ENCODE assay signal across 14 mouse cellular contexts in the genomic region with DNA sequence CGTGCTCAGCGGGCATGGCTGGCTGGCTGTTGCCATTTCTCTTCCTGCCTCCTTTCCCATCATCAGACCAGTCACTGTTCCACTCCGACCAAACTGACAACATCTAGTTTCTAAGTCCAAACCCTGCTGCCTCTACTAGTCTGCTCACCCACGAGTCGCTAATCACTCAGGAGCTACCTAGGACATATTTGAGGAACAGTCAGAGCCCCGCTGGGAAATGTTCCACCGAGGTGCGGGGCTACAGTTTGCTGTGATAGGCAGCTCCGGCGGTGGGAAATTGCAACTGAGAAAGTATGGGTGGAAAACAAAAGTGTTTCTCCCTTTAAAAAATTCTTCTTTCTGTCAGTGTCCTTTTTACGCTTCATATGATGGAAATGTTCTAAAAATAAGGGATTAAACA. TPM values are rescaled to one million over a fixed set of nuclear protein-coding genes. Genes with fewer than 3 reads are reported as not detected.
DNase-seq lines count a peak whose midpoint lies in the region; ATAC-seq and TF ChIP-seq lines count a peak whose summit lies in the region.
"Had no signal": no experiment of that assay in that cellular context is flagged by ENCODE, and none has a peak within 500 bp of the region (broad histone marks: within the 10 kb centered on the region; RNA-seq: fewer than 3 reads in every experiment).

No protein-coding gene starts in this region.

- intact Hi-C loops in gastrocnemius, adult 2 months (cut with DNase I): no loop called here

- no peaks in the 10 kb centered on the region for H3K9me3 ChIP-seq in kidney, embryonic 14.5 days (ENCODE audit: control insufficient read depth, low read length)
- H3K9me3 ChIP-seq in forebrain, embryonic 13.5 days (replicated peaks): no peaks in the 10 kb centered on the region
- H3K9me3 ChIP-seq in limb, embryonic 10.5 days (replicated peaks): no peaks in the 10 kb centered on the region
- no peaks in the 10 kb centered on the region for H3K9me3 ChIP-seq in neural tube, embryonic 13.5 days
- H3K9me3 ChIP-seq: G1E; liver, embryonic 12.5 days had no signal

- no peaks in the 10 kb centered on the region for H3K36me3 ChIP-seq in kidney, embryonic 14.5 days (ENCODE audit: control insufficient read depth, insufficient read depth, low read length)
- H3K36me3 ChIP-seq in kidney, adult 2 months (ENCODE audit: control insufficient read depth, insufficient read depth, low read length): no peaks in the 10 kb centered on the region
- 0 out of 2 replicates have a peak, but pooled peaks cover 3% of the 10 kb centered on the region for H3K36me3 ChIP-seq in forebrain, embryonic 13.5 days (ENCODE audit: poor library complexity, severe bottlenecking)
- no peaks in the 10 kb centered on the region for H3K36me3 ChIP-seq in limb, embryonic 10.5 days
- no peaks in the 10 kb centered on the region for H3K36me3 ChIP-seq in neural tube, embryonic 13.5 days
- H3K36me3 ChIP-seq: liver, embryonic 12.5 days had no signal

- peaks cover 8% of the 10 kb centered on the region; the same call in 1 of the 2 replicates for H3K4me1 ChIP-seq in kidney, embryonic 14.5 days (ENCODE audit: control insufficient read depth, insufficient read depth, low read length)
- H3K4me1 ChIP-seq in kidney, adult 2 months (ENCODE audit: control insufficient read depth, insufficient read depth, low read length): no peaks in the 10 kb centered on the region; the same call in 1 of the 2 replicates
- H3K4me1 ChIP-seq in forebrain, embryonic 13.5 days: peaks cover 23% of the 10 kb centered on the region
- peaks cover 12% of the 10 kb centered on the region for H3K4me1 ChIP-seq in limb, embryonic 10.5 days
- H3K4me1 ChIP-seq in neural tube, embryonic 13.5 days (replicated peaks): peaks cover 27% of the 10 kb centered on the region
- H3K4me1 ChIP-seq: liver, embryonic 12.5 days had no signal

- no peak overlapping the region for H3K9ac ChIP-seq in kidney, embryonic 14.5 days (ENCODE audit: low read depth, low read length)
- H3K9ac ChIP-seq in forebrain, embryonic 13.5 days: no peak overlapping the region
- no peak overlapping the region for H3K9ac ChIP-seq in neural tube, embryonic 13.5 days
- H3K9ac ChIP-seq: liver, embryonic 12.5 days had no signal

- H3K4me3 ChIP-seq in kidney, embryonic 14.5 days (ENCODE audit: low read length): no peak overlapping the region
- H3K4me3 ChIP-seq in kidney, adult 2 months (ENCODE audit: insufficient read depth, low read depth, low read length): no peak overlapping the region
- no peak overlapping the region for H3K4me3 ChIP-seq in forebrain, embryonic 13.5 days
- no peak overlapping the region for H3K4me3 ChIP-seq in limb, embryonic 10.5 days
- H3K4me3 ChIP-seq in neural tube, embryonic 13.5 days: no peak overlapping the region
- H3K4me3 ChIP-seq in gastrocnemius, adult 2 months: no peak overlapping the region
- H3K4me3 ChIP-seq: liver, embryonic 12.5 days had no signal

- H3K4me2 ChIP-seq in kidney, embryonic 14.5 days (replicated peaks; ENCODE audit: low read depth, low read length): no peak overlapping the region
- no peak overlapping the region for H3K4me2 ChIP-seq in forebrain, embryonic 13.5 days
- 0 out of 2 replicates have a peak overlapping the region, but pooled peaks have one; percentile 1 for H3K4me2 ChIP-seq in neural tube, embryonic 13.5 days
- H3K4me2 ChIP-seq: liver, embryonic 12.5 days had no signal

- H3K27ac ChIP-seq in kidney, embryonic 14.5 days (ENCODE audit: low read depth, low read length): peak overlapping the region; percentile 4; the same call in 1 of the 2 replicates
- no peak overlapping the region for H3K27ac ChIP-seq in kidney, adult 2 months (ENCODE audit: insufficient read depth, low read depth, low read length)
- H3K27ac ChIP-seq in forebrain, embryonic 13.5 days: peak overlapping the region; percentile 14; the same call in 1 of the 2 replicates
- peak overlapping the region; percentile 72 for H3K27ac ChIP-seq in limb, embryonic 10.5 days
- peak overlapping the region; percentile 76 for H3K27ac ChIP-seq in neural tube, embryonic 13.5 days (replicated peaks)
- no peak overlapping the region for H3K27ac ChIP-seq in gastrocnemius, adult 2 months
- H3K27ac ChIP-seq: liver, embryonic 12.5 days had no signal

- no peak for ATAC-seq in kidney, embryonic 14.5 days (ENCODE audit: low FRiP score, low TSS enrichment)
- no peak for ATAC-seq in forebrain, embryonic 13.5 days
- 0 out of 2 replicates have a peak, but pooled peaks have one; percentile 44 for ATAC-seq in neural tube, embryonic 13.5 days (ENCODE audit: low read depth)
- ATAC-seq: intestine, postnatal 0 days; liver, embryonic 12.5 days had no signal

- no peak for DNase-seq in kidney, adult 2 months
- DNase-seq in limb, embryonic 10.5 days (ENCODE audit: low spot score): no peak
- no peak for DNase-seq in gastrocnemius, adult 2 months
- DNase-seq in adrenal gland, postnatal 10 days: no peak
- DNase-seq in natural killer cell, adult 2 months (ENCODE audit: low spot score in 2 of 2): no peak
- DNase-seq: cerebellum, adult 11-12 months; heart, postnatal 14 days; lung, postnatal 14 days had no signal

- WGBS in kidney, embryonic 14.5 days: 58% methylated on average over 11 of the region's 11 CpGs
- 71% methylated on average over 11 of the region's 11 CpGs for WGBS in kidney, adult 2 months
- 58% methylated on average over 11 of the region's 11 CpGs for WGBS in forebrain, embryonic 13.5 days
- 69% methylated on average over 11 of the region's 11 CpGs for WGBS in limb, embryonic 10.5 days
- 31% methylated on average over 11 of the region's 11 CpGs for WGBS in neural tube, embryonic 13.5 days

- TF ChIP-seq CTCF in kidney, adult 2 months (conservative IDR thresholded peaks at IDR 0.05; ENCODE audit: insufficient read depth, insufficient read length, low read depth, low read length): no peak
- no peak for TF ChIP-seq CTCF in gastrocnemius, adult 2 months (IDR thresholded peaks at IDR 0.05)

- H3K27me3 ChIP-seq in kidney, embryonic 14.5 days (ENCODE audit: control insufficient read depth, insufficient read depth, low read length): no peaks in the 10 kb centered on the region
- H3K27me3 ChIP-seq in kidney, adult 2 months (replicated peaks; ENCODE audit: control insufficient read depth, insufficient read depth, low read length): no peaks in the 10 kb centered on the region
- no peaks in the 10 kb centered on the region for H3K27me3 ChIP-seq in forebrain, embryonic 13.5 days
- no peaks in the 10 kb centered on the region for H3K27me3 ChIP-seq in limb, embryonic 10.5 days (ENCODE audit: low read depth, poor library complexity, severe bottlenecking)
- H3K27me3 ChIP-seq in neural tube, embryonic 13.5 days: no peaks in the 10 kb centered on the region

- TF ChIP-seq POLR2A in kidney, adult 2 months (IDR thresholded peaks at IDR 0.05; ENCODE audit: low read depth, low read length): no peak

RNA-seq across cellular contexts. Expression of gene Id1, which starts 18.4 kb away (rescaled TPM):
- 129 and 178 TPM in 2 replicates for polyA plus RNA-seq in kidney, embryonic 14.5 days (2014; fragmentation: Nextera tagmentation; extraction: Ambion mirVana)
- polyA plus RNA-seq in kidney, adult 2 months (2012; rRNA removed): 156 and 235 TPM in 2 replicates
- polyA plus RNA-seq in forebrain, embryonic 13.5 days (2015; fragmentation: Nextera tagmentation; extraction: Ambion mirVana): 25.8 and 26.1 TPM in 2 replicates
- polyA plus RNA-seq in limb, embryonic 10.5 days (2016; fragmentation: Nextera tagmentation; extraction: Ambion mirVana): 132 and 178 TPM in 2 replicates
- polyA plus RNA-seq in neural tube, embryonic 13.5 days (2015; fragmentation: Nextera tagmentation; extraction: Ambion mirVana): 63.6 and 68.2 TPM in 2 replicates
- total RNA-seq in gastrocnemius, adult 2 months (2021): 10 to 100 TPM in 1 of 2 experiments, 1 to 10 TPM in 1; 6.7 to 26.8 TPM
- 100 to 1,000 TPM; 112 to 182 TPM for total RNA-seq in adrenal gland, postnatal 10 days (2021)

RNA-seq across cellular contexts. Expression of gene Mcts2, which starts 30.8 kb away (rescaled TPM):
- 35.4 and 40.8 TPM in 2 replicates for polyA plus RNA-seq in kidney, embryonic 14.5 days (2014; fragmentation: Nextera tagmentation; extraction: Ambion mirVana)
- 8.4 and 10.1 TPM in 2 replicates for polyA plus RNA-seq in kidney, adult 2 months (2012; rRNA removed)
- 40.0 and 42.2 TPM in 2 replicates for polyA plus RNA-seq in forebrain, embryonic 13.5 days (2015; fragmentation: Nextera tagmentation; extraction: Ambion mirVana)
- 38.0 and 43.9 TPM in 2 replicates for polyA plus RNA-seq in limb, embryonic 10.5 days (2016; fragmentation: Nextera tagmentation; extraction: Ambion mirVana)
- 45.5 TPM in 2 replicates for polyA plus RNA-seq in neural tube, embryonic 13.5 days (2015; fragmentation: Nextera tagmentation; extraction: Ambion mirVana)
- total RNA-seq in gastrocnemius, adult 2 months (2021): 10 to 100 TPM; 11.1 to 12.8 TPM
- 10 to 100 TPM; 24.5 to 26.7 TPM for total RNA-seq in adrenal gland, postnatal 10 days (2021)

RNA-seq across cellular contexts. Expression of gene Cox4i2, which starts 36.3 kb away (rescaled TPM):
- 12.1 and 18.8 TPM in 2 replicates for polyA plus RNA-seq in kidney, embryonic 14.5 days (2014; fragmentation: Nextera tagmentation; extraction: Ambion mirVana)
- polyA plus RNA-seq in kidney, adult 2 months (2012; rRNA removed): 2.9 and 3.1 TPM in 2 replicates
- polyA plus RNA-seq in forebrain, embryonic 13.5 days (2015; fragmentation: Nextera tagmentation; extraction: Ambion mirVana): 4.4 and 4.8 TPM in 2 replicates
- polyA plus RNA-seq in limb, embryonic 10.5 days (2016; fragmentation: Nextera tagmentation; extraction: Ambion mirVana): 11.2 and 18.4 TPM in 2 replicates
- polyA plus RNA-seq in neural tube, embryonic 13.5 days (2015; fragmentation: Nextera tagmentation; extraction: Ambion mirVana): 4.5 and 4.7 TPM in 2 replicates
- 1 to 10 TPM; 2.0 to 4.2 TPM for total RNA-seq in gastrocnemius, adult 2 months (2021)
- 1 to 10 TPM; 8.0 to 8.3 TPM for total RNA-seq in adrenal gland, postnatal 10 days (2021)
- polyA plus RNA-seq: G1E had no signal

RNA-seq across cellular contexts. Expression of gene H13, which starts 48.4 kb away (rescaled TPM):
- polyA plus RNA-seq in kidney, embryonic 14.5 days (2014; fragmentation: Nextera tagmentation; extraction: Ambion mirVana): 127 and 147 TPM in 2 replicates
- polyA plus RNA-seq in kidney, adult 2 months (2012; rRNA removed): 129 and 161 TPM in 2 replicates
- 131 and 142 TPM in 2 replicates for polyA plus RNA-seq in forebrain, embryonic 13.5 days (2015; fragmentation: Nextera tagmentation; extraction: Ambion mirVana)
- polyA plus RNA-seq in limb, embryonic 10.5 days (2016; fragmentation: Nextera tagmentation; extraction: Ambion mirVana): 104 and 118 TPM in 2 replicates
- polyA plus RNA-seq in neural tube, embryonic 13.5 days (2015; fragmentation: Nextera tagmentation; extraction: Ambion mirVana): 149 and 155 TPM in 2 replicates
- 10 to 100 TPM; 32.6 to 37.3 TPM for total RNA-seq in gastrocnemius, adult 2 months (2021)
- total RNA-seq in adrenal gland, postnatal 10 days (2021): 100 to 1,000 TPM; 105 to 125 TPM

Comparison
In these comparisons a context has a peak if more than half of its experiments do, and no peak if none do; other contexts are left out.
1. H3K27ac ChIP-seq: peak in kidney, embryonic 14.5 days (single experiment), forebrain, embryonic 13.5 days (single experiment), limb, embryonic 10.5 days (single experiment) and neural tube, embryonic 13.5 days (single experiment); none in kidney, adult 2 months (single experiment) and gastrocnemius, adult 2 months (single experiment).